Mouse (Mus musculus) brain, embryonic 14.5 days (tissue): ENCODE results near the gene Olfr1368.

ENCODE experiments used
- CTCF ChIP-seq: fragments of 200-500 bp; IDR thresholded peaks from 2 replicates; pipeline ENCODE4 v1.5.1; 2012; ENCODE audit warnings: inconsistent platforms, mild to moderate bottlenecking, moderate library complexity, borderline replicate concordance; ENCODE audit not compliant: insufficient read depth, insufficient read length; ENCODE audit errors: extremely low read depth
- POLR2A ChIP-seq: fragments of 200-500 bp; IDR thresholded peaks from 2 replicates; pipeline ENCODE4 v1.6.1; 2012; ENCODE audit warnings: mild to moderate bottlenecking, inconsistent platforms, borderline replicate concordance; ENCODE audit not compliant: poor library complexity, insufficient read depth, insufficient read length, severe bottlenecking; ENCODE audit errors: extremely low read depth

DNA sequence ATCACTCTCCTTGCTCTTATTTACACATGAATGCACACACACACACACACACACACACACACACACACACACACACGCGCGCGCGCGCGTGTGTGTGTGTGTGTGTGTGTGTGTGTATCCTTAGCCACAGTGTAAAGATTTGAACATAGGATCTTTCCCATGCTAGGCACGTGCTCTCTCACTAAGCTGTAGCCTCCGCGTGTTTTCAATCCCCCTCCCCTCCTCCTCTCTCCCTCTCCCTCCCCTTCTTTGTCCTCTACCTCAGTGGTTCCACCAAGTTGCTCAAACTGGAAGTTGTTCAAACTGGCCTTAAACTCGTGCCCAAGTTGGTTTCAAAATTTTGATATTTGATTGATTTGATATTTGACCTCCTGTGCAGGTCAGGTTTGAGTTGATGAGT, 31.1 kb upstream of the Olfr1368 start:
- TF ChIP-seq CTCF: no peak
- no peak for TF ChIP-seq POLR2A
